Mouse (Mus musculus) cortical plate, adult 2 months (tissue): ENCODE measurements around the gene Ldlrad3.

ENCODE experiments used
- CTCF ChIP-seq: fragments of 200-500 bp; IDR thresholded peaks from 2 replicates; pipeline ENCODE4 v1.5.1; 2011; ENCODE audit warnings: mild to moderate bottlenecking, control low read depth, low read length; ENCODE audit not compliant: insufficient read depth; ENCODE audit errors: extremely low read depth
- POLR2A ChIP-seq: fragments of 200-500 bp; IDR thresholded peaks from 2 replicates; pipeline ENCODE4 v1.6.1; 2011; ENCODE audit warnings: mild to moderate bottlenecking, low read length, control low read depth; ENCODE audit not compliant: insufficient read depth; ENCODE audit errors: extremely low read depth

DNA sequence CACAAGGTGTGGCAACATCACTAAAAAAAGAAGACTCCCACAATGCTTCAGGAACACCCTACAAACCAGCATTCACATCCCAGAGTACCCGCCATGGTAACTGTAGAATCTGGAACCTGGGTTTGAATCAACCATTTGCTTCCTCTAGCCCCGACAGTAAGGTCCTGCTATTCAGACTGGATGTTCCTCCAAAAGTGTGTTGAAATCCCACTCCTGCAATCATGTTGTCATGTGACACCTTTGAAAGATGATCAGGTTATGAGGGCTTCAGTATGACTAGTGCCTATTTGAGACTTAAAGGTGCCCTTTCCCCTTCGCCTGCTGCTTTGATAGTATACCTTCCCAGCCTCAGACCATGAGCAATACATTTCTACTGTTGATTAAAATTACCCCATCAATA is 28.6 kb downstream of the Ldlrad3 start:
- TF ChIP-seq POLR2A (no peak), CTCF (no peak)
